Mouse (Mus musculus) neural tube, embryonic 10.5 days (tissue): ENCODE data around the gene Smarcd3.
A peak's percentile ranks its signal among the peaks of the same experiment; 100 is the strongest.

ENCODE experiments used
- DNase-seq: peaks from one replicate; pipeline ENCODE4 v3.0.0-alpha.2; 2017; ENCODE audit warnings: low spot score; ENCODE audit errors: extremely low spot score

The Smarcd3 gene

DNA sequence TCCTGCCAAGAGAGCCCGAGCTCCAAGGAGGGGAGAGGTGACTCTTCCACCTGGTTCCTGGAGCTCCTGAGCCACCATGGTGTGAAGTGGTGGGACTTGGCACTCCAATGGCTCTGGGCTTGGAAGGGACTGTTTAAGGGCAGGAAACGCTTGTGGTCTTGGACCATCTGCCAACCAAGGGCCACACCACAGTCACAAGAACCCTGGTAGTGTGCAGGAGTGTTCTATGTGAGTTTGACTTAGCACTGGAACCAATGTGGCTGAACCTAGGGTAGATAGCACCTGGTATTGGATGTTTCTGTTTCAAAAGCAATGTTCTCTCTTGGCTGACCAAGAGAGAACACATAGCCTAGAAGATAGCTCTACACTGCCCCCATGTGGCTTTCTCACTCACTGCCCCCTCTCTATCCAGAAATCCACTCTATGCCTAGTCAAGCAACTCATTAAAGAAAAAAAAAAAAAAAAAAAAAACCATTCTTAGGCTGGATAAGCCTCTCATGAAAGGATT lies 26.9 kb downstream of the Smarcd3 start:
- DNase-seq = peak; percentile 80

- peak; percentile 37 for DNase-seq
Observed at GRCm38 (mm10) chr5:24596519-24597171, 27.6 kb downstream of the Smarcd3 start.

DNA sequence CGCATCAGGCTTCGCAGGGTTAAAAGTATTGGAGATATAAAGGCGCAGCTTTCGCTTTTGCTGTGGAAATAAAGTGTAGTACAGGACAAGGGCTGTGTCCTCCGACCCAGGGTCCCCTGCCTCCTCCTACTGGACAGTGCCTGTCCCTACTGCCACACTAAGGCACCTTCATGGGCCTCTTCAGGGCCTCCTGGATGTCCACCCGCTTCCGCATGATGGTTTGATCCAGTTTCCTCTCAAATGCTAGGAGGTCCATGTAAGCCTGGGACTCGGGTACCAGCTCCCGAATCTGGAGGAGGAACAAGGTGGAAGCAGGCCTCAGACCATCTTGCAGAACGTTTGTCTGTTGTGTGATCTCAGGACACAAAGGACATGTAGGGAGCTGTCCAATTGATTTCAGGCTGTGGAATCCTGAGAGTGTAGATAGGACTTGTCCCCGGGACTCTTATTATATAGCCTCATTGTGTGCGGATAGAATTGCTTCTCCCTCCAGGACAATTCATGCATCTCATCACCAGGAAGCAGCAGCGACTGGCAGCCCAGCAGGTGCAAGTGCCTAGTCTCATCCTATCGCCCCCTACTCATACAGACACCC lies 28.3 kb downstream of the Smarcd3 start:
- DNase-seq = no peak

GRCm38 (mm10) chr5:24595261-24595660 lies 28.9 kb downstream of the Smarcd3 start:
- DNase-seq = no peak

GRCm38 (mm10) chr5:24594346-24594745 lies 29.9 kb downstream of the Smarcd3 start:
- no peak for DNase-seq

DNA sequence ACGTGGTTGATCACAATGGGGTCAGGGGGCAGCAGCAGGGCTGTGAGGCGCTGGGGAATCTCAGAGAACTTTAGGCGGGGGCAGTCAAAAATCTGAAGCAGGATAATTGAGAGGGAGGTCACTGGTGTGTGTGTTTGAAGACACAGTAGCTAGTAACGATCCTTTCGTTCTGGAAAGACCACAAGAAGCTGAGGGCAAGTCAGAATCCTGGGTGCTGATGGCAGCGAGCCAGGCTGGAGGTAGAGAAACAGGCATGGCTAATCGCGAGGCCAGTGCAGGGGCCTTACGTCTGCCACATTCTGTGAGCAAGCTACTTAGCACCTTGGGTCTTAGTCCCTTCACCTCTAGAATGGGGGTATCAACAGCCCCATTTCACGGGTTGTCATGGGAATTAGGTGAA lies 30.3 kb downstream of the Smarcd3 start:
- DNase-seq = no peak

GRCm38 (mm10) chr5:24593230-24593629 lies 31.0 kb downstream of the Smarcd3 start:
- no peak for DNase-seq

DNA sequence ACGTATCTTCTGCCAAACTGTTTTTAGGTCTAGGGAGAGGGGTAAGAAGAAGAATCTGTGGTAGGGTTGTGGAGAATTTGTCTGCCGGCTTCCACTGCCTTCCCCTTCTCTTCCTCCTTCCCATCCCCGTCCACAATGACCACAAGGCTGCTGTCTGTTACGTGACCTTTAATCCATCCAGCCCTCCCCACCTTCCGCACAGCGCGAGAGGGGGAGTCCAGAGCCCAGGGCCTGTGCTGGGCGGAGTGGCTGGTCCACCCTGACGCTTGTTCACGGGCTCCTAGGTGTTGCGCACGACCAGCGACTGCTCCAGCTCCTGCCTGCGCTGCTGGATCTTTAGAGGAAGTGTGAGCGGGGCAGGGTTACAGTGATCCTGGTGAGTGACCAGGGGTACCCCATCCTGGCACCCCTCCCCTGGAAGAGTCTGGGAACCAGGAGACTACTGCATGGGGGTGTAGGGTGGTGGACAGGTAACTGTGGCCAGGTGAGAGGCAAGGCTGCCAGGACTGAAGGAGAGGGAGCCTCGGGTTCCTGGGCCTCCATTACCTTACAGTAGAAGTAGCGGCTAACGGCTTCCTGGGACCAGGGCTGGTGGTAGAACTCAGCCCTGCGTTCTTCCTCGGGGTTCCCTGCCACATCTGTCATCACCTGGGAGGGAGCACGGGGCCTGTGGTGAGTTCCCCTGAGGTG lies 31.6 kb downstream of the Smarcd3 start:
- no peak for DNase-seq

- DNase-seq = no peak
Observed at GRCm38 (mm10) chr5:24591796-24592470, 32.3 kb downstream of the Smarcd3 start.

GRCm38 (mm10) chr5:24591268-24591721 lies 32.9 kb downstream of the Smarcd3 start:
- peak; percentile 52 for DNase-seq

- DNase-seq = no peak
Observed at GRCm38 (mm10) chr5:24589511-24590500, 34.4 kb downstream of the Smarcd3 start.

- no peak for DNase-seq
Observed at GRCm38 (mm10) chr5:24587200-24587577, 37.0 kb downstream of the Smarcd3 start.

- DNase-seq = peak; percentile 88
Observed at GRCm38 (mm10) chr5:24586547-24587199, 37.5 kb downstream of the Smarcd3 start, which contains the start of gene Chpf2. TSS of gene Chpf2 (plus strand) at chr5:24586741.

DNA sequence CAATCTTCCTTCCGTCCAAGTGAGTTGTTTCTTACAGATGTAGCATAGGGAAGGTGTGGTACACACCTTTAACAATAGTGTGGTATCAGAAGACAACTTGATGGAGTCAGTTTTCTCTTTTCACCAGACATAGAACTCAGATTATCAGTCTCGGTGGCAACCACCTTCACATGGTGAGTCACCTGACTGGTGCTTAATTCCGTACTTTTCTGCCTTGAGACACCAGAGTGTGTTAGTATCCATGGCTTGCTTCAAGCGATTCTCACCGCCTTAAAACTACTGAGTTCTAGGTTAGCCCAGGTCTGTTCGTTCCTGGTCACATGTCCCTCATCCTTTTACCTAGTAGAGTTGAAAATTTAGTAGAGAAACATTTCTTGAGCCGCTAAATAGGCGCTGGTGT lies 38.1 kb downstream of the Smarcd3 start:
- DNase-seq = no peak

GRCm38 (mm10) chr5:24578109-24578963 lies 45.9 kb downstream of the Smarcd3 start:
- DNase-seq = no peak

DNA sequence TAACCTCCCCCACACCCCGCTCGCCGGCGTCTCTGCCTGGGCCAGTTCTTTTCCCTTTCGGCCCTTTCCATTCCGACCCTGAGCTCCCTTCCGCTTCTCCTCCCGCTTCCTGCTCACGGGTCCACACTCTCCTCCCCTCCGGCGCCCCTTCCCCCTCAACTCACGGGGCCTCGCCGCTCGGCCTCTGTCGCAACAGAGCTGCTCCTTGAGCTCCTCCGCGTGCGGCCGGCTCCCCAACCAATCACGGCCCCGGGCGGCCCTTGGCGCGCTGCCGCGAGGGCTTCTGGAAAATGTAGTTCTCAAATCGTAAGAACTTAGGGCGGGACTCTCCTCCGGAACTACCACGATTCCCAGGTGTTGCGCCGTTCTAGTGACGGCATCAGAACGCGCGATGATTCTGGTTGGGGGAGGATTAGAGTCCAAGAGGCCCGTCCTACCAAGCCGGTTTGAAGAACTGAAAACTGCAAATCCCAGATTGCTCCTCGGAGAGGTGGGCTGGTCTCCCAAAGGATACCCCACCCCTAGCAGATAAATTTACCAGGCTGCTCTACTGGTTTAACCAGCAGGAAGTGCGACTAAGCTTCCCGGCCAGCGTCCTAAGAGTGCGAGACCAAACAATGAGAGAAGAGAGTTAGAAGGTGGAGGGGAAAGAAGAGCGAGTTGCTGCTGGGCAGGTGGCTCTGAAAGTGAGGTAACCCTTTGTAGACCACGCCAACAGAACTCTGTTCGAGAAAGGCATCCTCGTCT lies 46.9 kb downstream of the Smarcd3 start, which contains the start of gene Abcf2:
Gene Abcf2, minus strand, starts transcription at position 285 of the 747 bp plus-strand sequence.
- DNase-seq = peak; percentile 100

GRCm38 (mm10) chr5:24576801-24577182 lies 47.4 kb downstream of the Smarcd3 start:
- DNase-seq = no peak

DNA sequence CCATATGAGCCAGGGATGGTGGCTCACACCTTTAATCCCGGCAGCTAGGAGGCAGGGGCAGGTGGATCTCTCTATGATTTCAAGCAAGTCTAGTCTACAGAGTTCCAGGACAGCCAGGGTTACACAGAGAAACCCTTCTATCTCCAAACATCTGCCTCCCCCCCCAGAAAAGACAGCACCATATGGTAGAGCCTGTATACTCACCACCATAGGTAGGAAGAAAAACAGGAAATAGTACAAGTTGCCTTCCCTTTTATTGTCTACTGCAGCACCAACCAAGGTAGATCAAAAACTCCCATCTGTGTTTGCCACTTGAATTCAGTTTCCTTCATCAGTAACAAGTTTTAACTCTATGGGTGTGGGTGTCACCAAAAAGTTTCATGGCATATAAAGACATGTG lies 48.3 kb downstream of the Smarcd3 start:
- DNase-seq = no peak
